Mouse (Mus musculus) stomach, embryonic 14.5 days (tissue): Measurements from ENCODE around the gene Epor. TPM values are rescaled to one million over a fixed set of nuclear protein-coding genes. Genes with fewer than 3 reads are reported as not detected.
A peak's percentile ranks its signal among the peaks of the same experiment; 100 is the strongest.

Source experiments
- ATAC-seq: fragments of 200-750 bp; cut with Nextera tagmentation; 2 replicates; pipeline ENCODE4 v1.8.0; 2017; ENCODE audit warnings: low read depth, moderate TSS enrichment; ENCODE audit not compliant: insufficient number of reproducible peaks, insufficient read depth, low FRiP score
- H3K27ac ChIP-seq: fragments of 300-500 bp; sonication (generic); 2 replicates; pipeline ENCODE4 v1.5.1; 2014; ENCODE audit warnings: mild to moderate bottlenecking, low read length, moderate library complexity, mixed read lengths
- H3K27me3 ChIP-seq: fragments of 300-500 bp; sonication (generic); 2 replicates; pipeline ENCODE4 v1.6.1; 2014; ENCODE audit warnings: low read length, control low read depth, mixed read lengths; ENCODE audit not compliant: control insufficient read depth, insufficient read depth
- H3K36me3 ChIP-seq: fragments of 300-500 bp; sonication (generic); 2 replicates; pipeline ENCODE4 v1.6.1; 2014; ENCODE audit warnings: mild to moderate bottlenecking, control low read depth, low read length, moderate library complexity, mixed read lengths; ENCODE audit not compliant: control insufficient read depth, insufficient read depth
- H3K4me1 ChIP-seq: fragments of 300-500 bp; sonication (generic); 2 replicates; pipeline ENCODE4 v1.6.1; 2014; ENCODE audit warnings: low read length, control low read depth, mixed read lengths; ENCODE audit not compliant: control insufficient read depth, insufficient read depth
- H3K4me2 ChIP-seq: fragments of 300-500 bp; sonication (generic); replicated peaks from 2 replicates; pipeline ENCODE4 v1.6.1; 2014; ENCODE audit warnings: low read depth, low read length, control low read depth
- H3K4me3 ChIP-seq: fragments of 300-500 bp; sonication (generic); 2 replicates; pipeline ENCODE4 v1.5.1; 2014; ENCODE audit warnings: low read depth, low read length, control low read depth
- H3K9ac ChIP-seq: fragments of 300-500 bp; sonication (generic); replicated peaks from 2 replicates; pipeline ENCODE4 v1.6.1; 2014; ENCODE audit warnings: low read depth, mild to moderate bottlenecking, control low read depth, low read length, moderate library complexity, mixed read lengths
- H3K9me3 ChIP-seq: fragments of 300-500 bp; sonication (generic); 2 replicates; pipeline ENCODE4 v1.6.1; 2016; ENCODE audit warnings: low read depth, low read length, control low read depth; ENCODE audit not compliant: control insufficient read depth
- WGBS: fragments of 180-500 bp; shearing (Covaris S2); extraction: QIAGEN DNeasy Blood & Tissue Kit; methylation state at CpG from one replicate; pipeline ENCODE4 v1.1.7; 2014; 5-methylcytosine and 5-hydroxymethylcytosine counted together
- polyA plus RNA-seq: library from polyadenylated mRNA; unstranded; fragments of >200 nt; fragmentation: Nextera tagmentation; extraction: Ambion mirVana; gene quantifications from 2 replicates; pipeline ENCODE4 v1.2.1, GENCODE M21; 2014

The Epor gene
- polyA plus RNA-seq, 1 experiment from 2014 or later, result 6.4 TPM

DNA sequence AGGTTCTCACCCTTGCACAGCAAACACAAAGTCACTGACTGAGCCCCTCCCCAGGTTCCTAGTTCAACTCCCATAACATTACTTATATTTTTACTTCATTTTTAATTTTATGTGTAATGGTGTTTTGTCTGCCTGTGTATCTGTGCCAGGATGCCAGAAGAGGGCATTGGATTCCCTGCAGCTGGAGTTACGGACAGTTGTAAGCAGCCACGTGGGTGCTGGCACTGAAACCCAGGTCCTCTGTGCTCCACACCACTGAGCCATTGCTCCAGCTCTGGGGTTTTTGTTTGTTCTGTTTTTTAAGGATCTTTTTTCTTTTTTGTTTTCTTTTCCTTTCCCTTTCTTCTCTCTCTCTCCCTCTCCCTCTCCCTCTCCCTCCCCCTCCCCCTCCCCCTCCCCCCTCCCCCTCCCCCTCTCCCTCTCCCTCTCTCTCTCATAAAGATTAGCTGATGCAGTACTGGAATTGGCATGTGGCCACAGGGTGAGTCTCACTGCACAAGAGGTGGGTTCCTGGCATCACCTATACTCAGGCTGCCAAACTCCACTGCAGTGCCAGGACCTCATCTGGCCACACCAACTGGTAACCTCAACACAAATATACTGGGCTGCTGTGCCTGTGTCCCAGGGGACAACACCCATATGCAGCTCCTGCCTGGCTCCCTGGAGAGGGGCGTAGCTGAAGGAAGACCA is 33.0 kb upstream of the Epor start:
- Histone ChIP-seq H3K4me3 (no peak overlapping the region), H3K4me1 (no peaks in the 10 kb centered on the region), H3K9me3 (no peaks in the 10 kb centered on the region), H3K36me3 (no peaks in the 10 kb centered on the region), H3K4me2 (no peak overlapping the region), H3K27me3 (peaks cover 8% of the 10 kb centered on the region), H3K27ac (no peak overlapping the region), H3K9ac (no peak overlapping the region)
- 85% methylated on average over 3 of the region's 3 CpGs for WGBS
- ATAC-seq, result no peak

DNA sequence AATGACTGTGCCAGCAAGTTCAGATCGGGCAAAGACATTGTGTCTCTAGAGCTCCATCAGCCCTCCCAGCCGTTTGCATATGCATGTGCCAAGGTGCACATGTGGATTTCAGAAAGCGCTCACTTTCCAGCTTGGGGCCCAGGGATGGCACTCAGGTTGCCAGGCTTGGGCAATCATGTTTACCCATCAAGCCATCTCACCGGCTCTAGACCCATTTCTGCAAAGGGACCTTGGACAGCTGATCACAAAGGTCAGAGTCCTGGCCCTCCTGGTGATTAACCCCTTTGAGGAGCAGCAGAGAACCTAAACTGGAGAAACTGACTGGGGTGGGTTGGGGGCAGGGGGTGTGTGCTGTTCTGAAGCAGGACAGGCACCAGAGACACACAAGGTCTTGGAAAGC is 28.9 kb upstream of the Epor start:
- no peak for ATAC-seq

DNA sequence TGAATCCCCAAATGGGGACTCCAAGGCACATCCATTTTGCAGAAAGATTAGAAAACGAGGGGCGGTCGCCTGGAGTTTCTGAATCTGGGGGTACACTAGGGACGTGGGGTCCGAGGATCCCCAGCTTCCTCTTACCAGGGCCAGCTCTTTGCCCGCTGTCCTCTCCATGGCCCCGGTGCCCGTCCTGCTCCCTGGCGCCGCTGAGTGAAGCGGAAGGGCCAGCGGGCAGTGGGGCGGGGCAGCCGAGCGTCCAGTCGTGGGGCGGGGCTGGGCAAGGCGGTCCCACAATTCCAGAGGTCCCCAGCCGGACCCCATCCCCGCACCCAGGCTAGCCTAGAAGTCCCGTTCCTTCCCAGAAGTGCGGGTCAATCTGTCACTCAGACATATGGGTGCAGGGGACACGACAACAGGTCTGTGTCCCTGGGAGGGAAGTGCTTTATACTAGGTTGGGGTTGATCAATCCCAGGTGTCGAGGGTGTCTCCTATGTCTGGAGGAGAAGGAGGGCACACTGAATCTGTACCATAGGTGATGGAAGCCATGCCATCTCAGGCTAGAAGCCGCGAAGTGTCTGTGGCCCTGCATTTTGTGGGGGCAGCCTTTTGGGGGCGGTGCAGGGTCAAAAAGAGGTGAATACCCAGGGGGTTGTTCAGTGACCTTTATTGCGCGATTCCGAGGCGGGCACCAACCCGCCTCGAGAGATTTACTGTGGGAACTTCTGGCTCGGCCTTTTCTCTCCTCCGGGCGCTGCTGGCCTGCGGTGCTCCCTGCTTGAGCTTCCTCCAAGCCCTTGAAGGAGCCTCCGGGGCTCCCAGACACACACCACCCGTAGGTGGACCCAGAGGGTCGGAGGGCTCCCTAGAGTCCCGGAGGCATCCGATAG is 26.2 kb upstream of the Epor start, which contains the start of gene Rgl3:
Gene Rgl3, minus strand, starts transcription at position 217 of the 881 bp plus-strand sequence.
- 1% methylated on average over 42 of the region's 42 CpGs for WGBS
- H3K4me2 ChIP-seq, result peak within 1 kb of the TSS; percentile 72
- no peak within 1 kb of the TSS for H3K27ac ChIP-seq
- peak; percentile 29; the same call in 1 of the 2 replicates for ATAC-seq
- H3K4me1 ChIP-seq, result peaks cover 12% of the 10 kb centered on the region; the same call in 1 of the 2 replicates
- peak within 1 kb of the TSS; percentile 14; the same call in 1 of the 2 replicates for H3K9ac ChIP-seq
- no peaks in the 10 kb centered on the region for H3K36me3 ChIP-seq
- peaks cover 44% of the 10 kb centered on the region for H3K27me3 ChIP-seq
- H3K4me3 ChIP-seq, result peak within 1 kb of the TSS; percentile 45
- no peaks in the 10 kb centered on the region for H3K9me3 ChIP-seq

More for the DNA sequence above, 28.9 kb upstream of the Epor start:
- H3K9me3 ChIP-seq, result no peaks in the 10 kb centered on the region
- H3K27ac ChIP-seq, result no peak overlapping the region
- H3K4me3 ChIP-seq, result no peak overlapping the region
- H3K9ac ChIP-seq, result no peak overlapping the region
- peaks cover 12% of the 10 kb centered on the region; the same call in 1 of the 2 replicates for H3K4me1 ChIP-seq
- H3K36me3 ChIP-seq, result no peaks in the 10 kb centered on the region
- 68% methylated on average over 4 of the region's 4 CpGs for WGBS
- peaks cover 42% of the 10 kb centered on the region for H3K27me3 ChIP-seq
- no peak overlapping the region for H3K4me2 ChIP-seq

DNA sequence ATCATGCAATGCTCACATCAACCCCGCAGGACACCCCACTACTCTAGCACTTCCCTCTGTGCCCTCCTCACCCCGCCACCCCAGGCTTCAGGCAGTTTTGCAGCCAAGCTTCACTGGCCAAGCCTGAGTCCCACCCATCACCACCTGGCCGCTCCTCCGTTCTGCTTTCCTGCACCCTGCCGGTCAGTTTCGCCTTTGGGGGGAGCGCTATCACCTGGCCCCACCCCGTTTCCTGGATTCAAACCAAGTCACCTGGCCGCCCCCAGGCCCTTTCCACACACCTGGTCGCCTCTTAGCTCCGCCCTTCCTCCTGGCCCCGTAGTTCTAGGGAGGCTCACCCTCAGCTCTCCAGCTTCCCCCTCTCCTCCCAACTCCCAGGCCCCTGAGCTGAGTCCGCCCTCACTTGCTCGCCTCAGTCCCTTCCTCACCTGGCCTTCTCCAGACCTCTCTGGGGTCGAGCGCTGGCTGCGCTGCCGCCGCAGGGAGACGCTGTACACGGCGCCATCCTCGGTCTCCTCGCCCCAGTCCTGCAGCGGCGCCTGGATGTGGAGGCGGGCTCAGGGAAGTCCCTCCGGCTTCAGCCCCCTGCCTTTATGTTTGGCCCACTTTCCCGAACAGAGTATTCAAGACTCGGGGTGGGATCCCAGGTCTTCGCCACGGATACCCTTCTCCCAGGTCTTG is 25.3 kb upstream of the Epor start:
- H3K36me3 ChIP-seq, result no peaks in the 10 kb centered on the region
- peak overlapping the region; percentile 45 for H3K4me3 ChIP-seq
- H3K4me2 ChIP-seq, result peak overlapping the region; percentile 72
- WGBS, result under 1% methylated on average over 32 of the region's 32 CpGs
- peak overlapping the region; percentile 14; the same call in 1 of the 2 replicates for H3K9ac ChIP-seq
- H3K9me3 ChIP-seq, result no peaks in the 10 kb centered on the region
- no peak overlapping the region for H3K27ac ChIP-seq
- peaks cover 44% of the 10 kb centered on the region for H3K27me3 ChIP-seq
- peak; percentile 54 for ATAC-seq
- peaks cover 12% of the 10 kb centered on the region; the same call in 1 of the 2 replicates for H3K4me1 ChIP-seq

DNA sequence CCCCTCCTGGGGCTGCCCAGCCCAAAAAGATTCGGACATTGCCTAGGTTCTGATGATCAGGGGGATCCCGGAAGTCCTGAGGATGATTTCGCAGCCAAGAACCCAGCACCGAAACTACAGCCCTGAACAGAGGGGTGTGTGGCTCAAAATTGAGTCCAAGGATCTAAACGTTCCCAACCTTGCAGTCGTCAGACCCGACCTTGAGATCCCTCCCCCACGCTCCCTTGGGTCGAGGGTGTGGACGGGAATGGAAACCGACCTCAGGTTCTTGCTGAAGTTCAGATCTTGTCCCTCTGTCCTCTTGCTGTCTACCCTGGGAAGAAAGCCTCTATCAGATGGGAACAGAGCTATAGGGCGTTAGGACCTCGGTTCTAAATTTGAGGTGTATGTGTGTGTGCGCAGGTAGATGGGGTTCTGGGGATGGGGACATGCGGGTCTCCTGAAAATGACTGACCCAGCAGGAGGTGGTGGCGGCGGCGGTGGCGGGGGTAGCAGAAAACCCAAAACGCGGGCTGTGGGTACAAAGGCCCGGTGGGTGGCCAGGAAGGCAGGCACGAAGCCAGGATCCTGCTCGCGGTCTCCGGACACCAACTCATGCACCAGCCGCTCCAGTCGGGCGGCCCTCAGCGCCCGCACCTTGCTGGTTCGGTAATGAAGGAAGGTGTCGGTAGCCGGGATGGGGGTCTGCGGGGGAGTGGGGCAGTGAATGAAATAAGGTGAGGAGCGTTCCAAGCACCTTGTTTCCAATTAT is 24.5 kb upstream of the Epor start:
- ATAC-seq, result no peak
- Histone ChIP-seq H3K4me1 (peaks cover 12% of the 10 kb centered on the region; the same call in 1 of the 2 replicates), H3K9me3 (no peaks in the 10 kb centered on the region), H3K36me3 (no peaks in the 10 kb centered on the region), H3K4me3 (peak overlapping the region; percentile 45), H3K27ac (no peak overlapping the region), H3K9ac (no peak overlapping the region), H3K4me2 (peak overlapping the region; percentile 72), H3K27me3 (peaks cover 44% of the 10 kb centered on the region)
- 8% methylated on average over 36 of the region's 36 CpGs for WGBS

DNA sequence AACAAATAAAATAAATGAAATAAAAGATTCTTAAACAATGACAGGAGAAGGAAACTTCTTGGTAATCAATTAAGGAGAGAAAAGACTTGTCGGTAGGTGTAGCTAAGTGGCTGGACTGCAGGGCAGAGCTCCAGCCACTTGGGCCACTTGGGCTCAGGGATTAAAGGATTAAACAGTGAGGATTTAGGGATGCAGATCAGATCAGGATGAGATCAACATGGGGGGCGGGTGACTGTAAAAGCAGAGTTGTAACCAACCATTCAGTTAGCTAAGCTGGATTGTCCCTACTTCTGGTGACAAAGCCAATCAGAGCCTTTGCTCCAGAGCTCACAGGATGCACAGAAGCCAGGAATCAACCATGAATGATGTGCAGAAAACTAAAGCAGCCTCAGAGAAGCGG is 20.6 kb upstream of the Epor start:
- ATAC-seq, result no peak
- H3K4me2 ChIP-seq, result no peak overlapping the region
- no peak overlapping the region for H3K9ac ChIP-seq
- H3K9me3 ChIP-seq, result no peaks in the 10 kb centered on the region
- 29% methylated on average over 3 of the region's 3 CpGs for WGBS
- H3K4me3 ChIP-seq, result no peak overlapping the region
- no peak overlapping the region for H3K27ac ChIP-seq
- no peaks in the 10 kb centered on the region for H3K36me3 ChIP-seq
- peaks cover 18% of the 10 kb centered on the region for H3K27me3 ChIP-seq
- H3K4me1 ChIP-seq, result 0 out of 2 replicates have a peak, but pooled peaks cover 4% of the 10 kb centered on the region

DNA sequence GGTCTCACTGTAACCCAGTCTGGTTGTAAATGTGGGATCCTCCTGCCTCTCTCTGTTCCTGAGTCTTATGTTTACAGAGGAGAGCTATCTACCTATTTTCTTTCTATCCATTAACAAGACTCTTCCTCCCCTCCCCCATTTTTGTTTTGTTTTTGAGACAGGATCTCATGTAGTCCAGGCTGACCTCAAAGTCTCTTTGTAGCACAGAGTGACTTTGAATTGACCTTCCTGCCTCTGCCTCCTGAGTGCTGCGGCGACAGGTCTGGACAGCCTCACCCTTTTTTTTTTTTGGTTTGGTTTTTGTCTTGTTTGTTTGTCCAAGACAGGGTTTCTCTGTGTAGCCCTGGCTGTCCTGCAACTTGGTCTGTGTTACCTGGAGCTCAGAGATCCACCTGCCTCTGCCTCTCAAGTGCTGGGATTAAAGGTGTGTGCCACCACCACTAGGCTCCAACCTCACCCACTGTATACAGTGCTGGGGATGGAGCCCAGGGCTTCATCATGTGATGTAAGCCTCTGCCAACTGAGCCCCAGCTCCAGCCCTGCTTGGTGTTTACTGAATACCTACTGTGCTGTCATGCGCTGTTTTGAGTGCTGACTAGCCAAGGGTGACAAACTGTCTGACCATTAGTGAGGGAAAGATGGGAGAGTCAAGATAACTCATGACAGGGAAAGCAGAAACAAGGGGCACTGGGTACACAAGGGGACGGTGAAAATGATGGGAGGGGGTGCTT is 15.3 kb upstream of the Epor start:
- Histone ChIP-seq H3K4me2 (no peak overlapping the region), H3K9me3 (no peaks in the 10 kb centered on the region), H3K27ac (no peak overlapping the region), H3K27me3 (no peaks in the 10 kb centered on the region), H3K36me3 (no peaks in the 10 kb centered on the region), H3K4me1 (no peaks in the 10 kb centered on the region), H3K4me3 (no peak overlapping the region), H3K9ac (no peak overlapping the region)
- ATAC-seq, result no peak
- WGBS, result 82% methylated on average over 4 of the region's 4 CpGs
